Mouse (Mus musculus) MEL (cell line): ENCODE measurements around the gene Bbs7. TPM values are rescaled to one million over a fixed set of nuclear protein-coding genes. Genes with fewer than 3 reads are reported as not detected.

Experiments
- DNase-seq: peaks from one replicate; pipeline ENCODE4 v3.0.0; 2011; ENCODE audit warnings: low read depth, low spot score
- H3K27ac ChIP-seq: 2 replicates; pipeline ENCODE4 v1.5.1; 2012; ENCODE audit warnings: low read depth, mild to moderate bottlenecking, control low read depth, low read length, moderate library complexity; ENCODE audit not compliant: control insufficient read depth
- H3K27me3 ChIP-seq, 2 experiments: fragments of 150-350 bp in 1 of 2; sonication (generic) in 1 of 2; 2 replicates each; pipeline ENCODE4 v1.6.1; 2012; ENCODE audit warnings: low read length in 2 of 2, mild to moderate bottlenecking in 2 of 2, improper control_type of control experiment in 1 of 2, moderate library complexity in 1 of 2; ENCODE audit not compliant: insufficient read depth in 2 of 2, control insufficient read depth in 1 of 2
- H3K36me3 ChIP-seq, 2 experiments: 2 replicates each; pipeline ENCODE4 v1.6.1; 2012 to 2014; ENCODE audit warnings: low read length in 2 of 2, improper control_type of control experiment in 1 of 2, inconsistent platforms in 1 of 2, mild to moderate bottlenecking in 1 of 2; ENCODE audit not compliant: insufficient read depth in 2 of 2, control insufficient read depth in 1 of 2
- H3K4me1 ChIP-seq, 2 experiments: fragments of 150-350 bp in 1 of 2; sonication (generic) in 1 of 2; 2 replicates each; pipeline ENCODE4 v1.6.1; 2012; ENCODE audit warnings: low read length in 2 of 2, improper control_type of control experiment in 1 of 2, mild to moderate bottlenecking in 1 of 2; ENCODE audit not compliant: insufficient read depth in 2 of 2, control insufficient read depth in 1 of 2
- H3K4me3 ChIP-seq, 2 experiments: fragments of 150-350 bp in 1 of 2; sonication (generic) in 1 of 2; 2 replicates each; pipeline ENCODE4 v1.5.1; 2012; ENCODE audit warnings: low read depth in 2 of 2, low read length in 2 of 2, mild to moderate bottlenecking in 2 of 2, moderate library complexity in 2 of 2, control low read depth in 1 of 2, improper control_type of control experiment in 1 of 2; ENCODE audit not compliant: control insufficient read depth in 1 of 2, insufficient read depth in 1 of 2
- H3K79me2 ChIP-seq: 2 replicates; pipeline ENCODE4 v1.6.1; 2012; ENCODE audit warnings: mild to moderate bottlenecking, low read length, moderate library complexity; ENCODE audit not compliant: control insufficient read depth, poor library complexity, insufficient read depth
- H3K9ac ChIP-seq: 2 replicates; pipeline ENCODE4 v1.6.1; 2012; ENCODE audit warnings: low read depth, mild to moderate bottlenecking, control low read depth, low read length, moderate library complexity; ENCODE audit not compliant: control insufficient read depth, poor library complexity, severe bottlenecking
- H3K9me3 ChIP-seq: fragments of 150-350 bp; sonication (generic); replicated peaks from 2 replicates; pipeline ENCODE4 v1.6.1; 2012; ENCODE audit warnings: mild to moderate bottlenecking, low read length, improper control_type of control experiment, moderate library complexity; ENCODE audit not compliant: insufficient read depth
- BHLHE40 ChIP-seq: IDR thresholded peaks from 2 replicates; pipeline ENCODE4 v1.6.1; 2012; ENCODE audit warnings: low read depth, mild to moderate bottlenecking, inconsistent platforms, low read length, improper control_type of control experiment, borderline replicate concordance
- CHD2 ChIP-seq: IDR thresholded peaks from 2 replicates; pipeline ENCODE4 v1.6.1; 2011; ENCODE audit warnings: low read length, improper control_type of control experiment
- E2F4 ChIP-seq: IDR thresholded peaks from 2 replicates; pipeline ENCODE4 v1.6.1; 2011; ENCODE audit warnings: low read depth, low read length, improper control_type of control experiment, borderline replicate concordance
- ELF1 ChIP-seq: IDR thresholded peaks from 2 replicates; pipeline ENCODE4 v1.6.1; 2014; ENCODE audit warnings: low read depth, mild to moderate bottlenecking, inconsistent platforms, low read length, improper control_type of control experiment, moderate library complexity
- GATA1 ChIP-seq: IDR thresholded peaks from 2 replicates; pipeline ENCODE4 v1.6.1; 2011; ENCODE audit warnings: low read depth, low read length, improper control_type of control experiment
- HCFC1 ChIP-seq: IDR thresholded peaks from 2 replicates; pipeline ENCODE4 v1.6.1; 2012; ENCODE audit warnings: low read depth, mild to moderate bottlenecking, inconsistent platforms, low read length, improper control_type of control experiment, moderate library complexity
- JUND ChIP-seq: IDR thresholded peaks from 2 replicates; pipeline ENCODE4 v1.6.1; 2011; ENCODE audit warnings: low read depth, mild to moderate bottlenecking, improper control_type of control experiment, low read length
- MAFK ChIP-seq: IDR thresholded peaks from 2 replicates; pipeline ENCODE4 v1.6.1; 2011; ENCODE audit warnings: low read depth, mild to moderate bottlenecking, low read length, improper control_type of control experiment, borderline replicate concordance
- MAX ChIP-seq: IDR thresholded peaks from 2 replicates; pipeline ENCODE4 v1.6.1; 2011; ENCODE audit warnings: low read length, improper control_type of control experiment
- MEF2A ChIP-seq: IDR thresholded peaks from 2 replicates; pipeline ENCODE4 v1.6.1; 2014; ENCODE audit warnings: low read depth, mild to moderate bottlenecking, inconsistent platforms, low read length, improper control_type of control experiment; ENCODE audit not compliant: poor library complexity, insufficient replicate concordance, severe bottlenecking; ENCODE audit errors: extremely low read depth
- MYB ChIP-seq: IDR thresholded peaks from 2 replicates; pipeline ENCODE4 v1.6.1; 2011; ENCODE audit warnings: mild to moderate bottlenecking, low read depth, low read length, improper control_type of control experiment
- NRF1 ChIP-seq: IDR thresholded peaks from 2 replicates; pipeline ENCODE4 v1.6.1; 2014; ENCODE audit warnings: low read depth, mild to moderate bottlenecking, inconsistent platforms, low read length, improper control_type of control experiment, moderate library complexity; ENCODE audit not compliant: poor library complexity, insufficient read depth, severe bottlenecking
- RAD21 ChIP-seq: IDR thresholded peaks from 2 replicates; pipeline ENCODE4 v1.6.1; 2011; ENCODE audit warnings: mild to moderate bottlenecking, low read depth, low read length, improper control_type of control experiment
- RCOR1 ChIP-seq: IDR thresholded peaks from 2 replicates; pipeline ENCODE4 v1.6.1; 2012; ENCODE audit warnings: low read depth, mild to moderate bottlenecking, inconsistent platforms, low read length, improper control_type of control experiment
- SIN3A ChIP-seq: IDR thresholded peaks from 2 replicates; pipeline ENCODE4 v1.6.1; 2012; ENCODE audit warnings: low read length, improper control_type of control experiment, inconsistent platforms
- TBP ChIP-seq: IDR thresholded peaks from 2 replicates; pipeline ENCODE4 v1.8.0; 2011; ENCODE audit warnings: low read depth, low read length, improper control_type of control experiment
- TCF12 ChIP-seq: IDR thresholded peaks from 2 replicates; pipeline ENCODE4 v1.6.1; 2014; ENCODE audit warnings: low read depth, mild to moderate bottlenecking, inconsistent platforms, low read length, improper control_type of control experiment, moderate library complexity
- UBTF ChIP-seq: IDR thresholded peaks from 2 replicates; pipeline ENCODE4 v1.6.1; 2012; ENCODE audit warnings: low read depth, mild to moderate bottlenecking, inconsistent platforms, low read length, improper control_type of control experiment, moderate library complexity, borderline replicate concordance; ENCODE audit not compliant: insufficient read depth
- USF1 ChIP-seq: IDR thresholded peaks from 2 replicates; pipeline ENCODE4 v1.6.1; 2014; ENCODE audit warnings: low read depth, mild to moderate bottlenecking, inconsistent platforms, low read length, improper control_type of control experiment, moderate library complexity
- ZC3H11A ChIP-seq: IDR thresholded peaks from 2 replicates; pipeline ENCODE4 v1.6.1; 2012; ENCODE audit warnings: low read depth, mild to moderate bottlenecking, inconsistent platforms, low read length, improper control_type of control experiment
- ZNF384 ChIP-seq: IDR thresholded peaks from 2 replicates; pipeline ENCODE4 v1.6.1; 2012; ENCODE audit warnings: low read depth, mild to moderate bottlenecking, inconsistent platforms, low read length, improper control_type of control experiment
- polyA plus RNA-seq, 2 experiments: library from polyadenylated mRNA; stranded (reverse) in 1 of 2; unstranded in 1 of 2; fragments of >175 nt in 1 of 2; fragments of >200 nt in 1 of 2; gene quantifications; 2 replicates each; pipeline versions ENCODE4 v1.2.1 to v1.2.4; 2012; ENCODE audit warnings: low replicate concordance in 2 of 2, low read depth in 1 of 2; ENCODE audit not compliant: insufficient read length in 2 of 2, insufficient read depth in 1 of 2, missing spikeins in 1 of 2
- total RNA-seq: library from RNA; depleted of rRNA; stranded (reverse); fragments of 300-350 nt; gene quantifications from 2 replicates; pipeline ENCODE4 v1.2.3, GENCODE M21; 2012

Gene Bbs7
- total and polyA plus RNA-seq, 3 experiments: not detected

DNA sequence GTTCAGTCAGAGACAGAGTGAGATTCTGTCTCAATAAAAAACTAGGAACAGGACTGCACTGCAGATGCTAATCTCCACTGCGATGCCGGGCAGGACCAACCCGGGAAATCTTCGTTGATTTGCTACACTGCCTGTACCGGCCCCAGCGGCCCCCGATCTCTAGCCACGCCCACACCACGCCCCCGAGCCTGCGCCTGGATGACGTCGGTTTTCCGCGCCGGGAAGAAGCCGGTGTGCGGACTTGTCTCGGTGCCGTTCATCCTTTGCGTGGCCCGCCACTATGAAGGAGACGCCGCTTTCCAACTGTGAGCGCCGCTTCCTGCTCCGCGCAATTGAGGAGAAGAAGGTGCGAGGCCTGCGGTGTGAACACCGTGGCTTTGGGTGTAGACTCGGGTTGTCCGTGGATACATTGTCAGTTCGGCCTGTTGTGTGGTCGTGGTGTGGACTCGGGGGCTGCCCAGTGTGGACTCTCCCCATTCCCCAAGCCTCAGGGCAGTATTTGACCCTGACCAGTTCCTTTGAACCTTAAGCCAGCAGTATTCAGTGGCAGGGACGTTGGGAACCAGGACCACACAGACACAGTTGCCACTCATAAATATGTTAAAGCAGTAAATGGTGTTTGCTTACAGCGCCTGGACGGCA, 60.8 kb downstream of the Bbs7 start, which contains the start of gene Exosc9 (continued):
- TF ChIP-seq RAD21: no peak
- no peak for TF ChIP-seq RCOR1
- no peak for TF ChIP-seq TBP
- no peak for TF ChIP-seq CHD2
- no peak for TF ChIP-seq MEF2A
- TF ChIP-seq ZNF384: no peak
- no peak for TF ChIP-seq USF1
- 0 out of 2 replicates have a peak, but pooled peaks have one; percentile 37 for TF ChIP-seq MAX
- no peak for TF ChIP-seq E2F4
- TF ChIP-seq UBTF: no peak
- TF ChIP-seq ELF1: peak; percentile 70
- no peak for TF ChIP-seq MAFK
- TF ChIP-seq TCF12: no peak

DNA sequence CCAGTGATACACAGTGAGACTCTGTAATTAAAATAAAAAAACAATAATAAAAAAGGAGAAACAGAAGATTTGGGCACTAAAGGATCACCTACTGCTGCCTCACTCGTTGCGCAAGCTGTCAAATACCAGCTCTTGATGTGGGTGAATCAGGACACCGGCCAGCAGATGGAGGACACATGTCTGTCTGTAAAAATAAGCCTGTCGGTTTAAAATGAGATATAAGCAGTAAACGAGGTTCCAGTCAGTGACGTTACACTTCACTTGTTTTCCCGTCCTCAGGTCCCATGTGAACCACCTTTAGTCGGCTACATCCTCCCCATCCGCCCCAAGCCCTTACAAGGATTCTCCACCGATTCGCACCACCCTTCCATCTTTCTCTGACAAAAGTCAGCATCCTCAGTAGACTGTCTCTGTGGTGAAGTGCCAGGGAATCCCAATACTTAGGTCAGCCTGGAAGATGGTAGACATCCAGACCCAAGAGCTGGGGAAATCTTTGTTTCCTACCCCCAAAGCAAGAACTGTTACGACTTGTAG, 61.4 kb downstream of the Bbs7 start:
- no peaks in the 10 kb centered on the region for H3K27me3 ChIP-seq
- peaks cover 0 to 4% of the 10 kb centered on the region in 2 experiments; a peak in 1 of 4 replicates for H3K4me1 ChIP-seq
- H3K27ac ChIP-seq: no peak overlapping the region
- peak overlapping the region; percentile 51 to 97 for H3K4me3 ChIP-seq
- H3K79me2 ChIP-seq: peaks cover 6% of the 10 kb centered on the region
- H3K9me3 ChIP-seq: no peaks in the 10 kb centered on the region
- H3K36me3 ChIP-seq: peaks cover 0 to 5% of the 10 kb centered on the region in 2 experiments; a peak in 2 of 4 replicates
- no peak for TF ChIP-seq NRF1
- no peak for TF ChIP-seq MYB
- no peak for TF ChIP-seq GATA1
- no peak for TF ChIP-seq JUND
- no peak for TF ChIP-seq ELF1
- no peak for TF ChIP-seq BHLHE40
- TF ChIP-seq HCFC1: no peak
- no peak for TF ChIP-seq ZC3H11A
- no peak for TF ChIP-seq SIN3A
- peak overlapping the region; percentile 15; the same call in 1 of the 2 replicates for H3K9ac ChIP-seq
- no peak for DNase-seq
